Mouse (Mus musculus) lung, postnatal 0 days (tissue): Measurements from ENCODE around the gene Sgms1. TPM values are rescaled to one million over a fixed set of nuclear protein-coding genes. Genes with fewer than 3 reads are reported as not detected.
A peak's percentile ranks its signal among the peaks of the same experiment; 100 is the strongest.

ENCODE experiments used
- ATAC-seq: fragments of 200-750 bp; cut with Nextera tagmentation; 2 replicates; pipeline ENCODE4 v1.8.0; 2017; ENCODE audit warnings: moderate library complexity
- DNase-seq: peaks from one replicate; pipeline ENCODE4 v3.0.0-alpha.2; 2016; ENCODE audit warnings: low spot score
- H3K27ac ChIP-seq: fragments of 300-500 bp; sonication (generic); 2 replicates; pipeline ENCODE4 v1.5.1; 2014; ENCODE audit warnings: antibody characterized with exemption, mild to moderate bottlenecking, low read length, mixed read lengths
- H3K27me3 ChIP-seq: fragments of 300-500 bp; sonication (generic); replicated peaks from 2 replicates; pipeline ENCODE4 v1.6.1; 2014; ENCODE audit warnings: low read length, mixed read lengths; ENCODE audit not compliant: insufficient read depth
- H3K36me3 ChIP-seq: fragments of 300-500 bp; sonication (generic); 2 replicates; pipeline ENCODE4 v1.6.1; 2014; ENCODE audit warnings: low read length, mixed read lengths; ENCODE audit not compliant: insufficient read depth
- H3K4me1 ChIP-seq: fragments of 300-500 bp; sonication (generic); 2 replicates; pipeline ENCODE4 v1.6.1; 2014; ENCODE audit warnings: antibody characterized with exemption, low read depth, low read length, mixed read lengths; ENCODE audit not compliant: insufficient read depth
- H3K4me2 ChIP-seq: fragments of 300-500 bp; sonication (generic); replicated peaks from 2 replicates; pipeline ENCODE4 v1.6.1; 2014; ENCODE audit warnings: low read depth, mild to moderate bottlenecking, low read length, moderate library complexity, mixed read lengths
- H3K4me3 ChIP-seq: fragments of 300-500 bp; sonication (generic); 2 replicates; pipeline ENCODE4 v1.5.1; 2014; ENCODE audit warnings: low read depth, low read length
- H3K9ac ChIP-seq: fragments of 300-500 bp; sonication (generic); replicated peaks from 2 replicates; pipeline ENCODE4 v1.6.1; 2014; ENCODE audit warnings: low read depth, mild to moderate bottlenecking
- H3K9me3 ChIP-seq: fragments of 300-500 bp; sonication (generic); 2 replicates; pipeline ENCODE4 v1.6.1; 2016; ENCODE audit warnings: low read length, mixed read lengths
- CTCF ChIP-seq: IDR thresholded peaks from 2 replicates; pipeline ENCODE4 v1.5.1; 2016; ENCODE audit warnings: antibody characterized with exemption, mild to moderate bottlenecking
- EP300 ChIP-seq: IDR thresholded peaks from 2 replicates; pipeline ENCODE4 v1.6.1; 2016; ENCODE audit warnings: antibody characterized with exemption, mild to moderate bottlenecking, control low read depth
- WGBS: fragments of 180-500 bp; shearing (Covaris S2); extraction: QIAGEN DNeasy Blood & Tissue Kit; methylation state at CpG from one replicate; pipeline ENCODE4 v1.1.7; 2014; 5-methylcytosine and 5-hydroxymethylcytosine counted together
- polyA plus RNA-seq: library from polyadenylated mRNA; unstranded; fragments of >200 nt; fragmentation: Nextera tagmentation; extraction: Ambion mirVana; gene quantifications from 2 replicates; pipeline ENCODE4 v1.2.1, GENCODE M21; 2015

Gene Sgms1
- polyA plus RNA-seq, 1 experiment from 2014 or later, result 59.3 TPM

- TF ChIP-seq EP300 (no peak), CTCF (no peak)
- ATAC-seq (no peak), DNase-seq (no peak)
- no peak overlapping the region for H3K9ac ChIP-seq
- H3K4me1 ChIP-seq, result peaks cover 29% of the 10 kb centered on the region; the same call in 1 of the 2 replicates
- no peaks in the 10 kb centered on the region for H3K36me3 ChIP-seq
- no peaks in the 10 kb centered on the region for H3K27me3 ChIP-seq
- no peaks in the 10 kb centered on the region for H3K9me3 ChIP-seq
- WGBS, result 40% methylated on average over 4 of the region's 4 CpGs
- no peak overlapping the region for H3K4me3 ChIP-seq
- no peak overlapping the region for H3K27ac ChIP-seq
- no peak overlapping the region for H3K4me2 ChIP-seq
These were observed 44.8 kb downstream of the Sgms1 start for GRCm38 (mm10) chr19:32344738-32345121.

DNA sequence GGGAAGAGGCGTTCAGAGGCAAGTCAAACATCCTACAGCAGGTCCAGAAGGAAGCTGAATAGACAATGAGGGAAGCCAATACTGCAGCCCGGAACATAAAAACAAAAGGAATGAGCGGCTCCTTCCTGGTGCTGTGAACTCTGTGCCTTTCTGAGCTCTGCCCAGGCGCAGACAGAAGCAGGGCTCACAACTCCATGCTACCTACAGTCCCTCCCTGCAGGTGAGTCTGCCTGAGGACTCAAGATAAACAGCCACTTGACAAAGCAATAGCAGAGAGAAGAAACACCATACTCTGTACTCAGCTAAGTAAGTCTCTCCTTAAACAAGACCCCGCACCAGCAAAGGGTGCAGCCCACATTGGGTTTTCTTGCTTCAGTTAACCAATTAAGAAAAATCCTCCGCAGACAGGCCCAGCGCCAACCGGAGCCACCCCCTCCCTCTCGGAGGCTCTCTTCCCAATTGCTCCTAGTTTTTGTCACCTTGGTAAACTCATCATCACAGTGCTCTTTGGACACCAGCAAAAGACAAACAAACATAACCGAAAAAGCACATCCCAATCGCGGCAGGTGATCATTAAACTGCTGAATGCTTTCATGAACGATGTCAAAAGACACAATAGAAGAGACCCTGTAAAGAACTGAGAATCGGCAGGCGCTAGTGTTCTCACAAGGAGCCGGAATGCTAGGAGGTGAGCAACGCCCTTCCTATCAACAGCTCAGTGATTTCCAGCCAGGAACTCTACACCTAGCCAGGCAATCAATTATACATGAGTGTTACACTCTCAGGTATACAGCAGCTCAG is 45.4 kb downstream of the Sgms1 start:
- Histone ChIP-seq H3K27ac (no peak overlapping the region), H3K9me3 (no peaks in the 10 kb centered on the region), H3K27me3 (no peaks in the 10 kb centered on the region), H3K9ac (no peak overlapping the region), H3K4me2 (no peak overlapping the region; the same call in 1 of the 2 replicates), H3K4me3 (no peak overlapping the region), H3K36me3 (no peaks in the 10 kb centered on the region), H3K4me1 (peaks cover 28% of the 10 kb centered on the region; the same call in 1 of the 2 replicates)
- no peak for ATAC-seq
- TF ChIP-seq CTCF, result no peak
- 29% methylated on average over 17 of the region's 17 CpGs for WGBS
- DNase-seq, result no peak

- Histone ChIP-seq H3K4me2 (no peak overlapping the region), H3K4me3 (no peak overlapping the region), H3K27me3 (no peaks in the 10 kb centered on the region), H3K9me3 (no peaks in the 10 kb centered on the region), H3K27ac (no peak overlapping the region), H3K36me3 (no peaks in the 10 kb centered on the region), H3K9ac (no peak overlapping the region), H3K4me1 (peaks cover 24% of the 10 kb centered on the region; the same call in 1 of the 2 replicates)
- no peak for TF ChIP-seq EP300
- no peak for TF ChIP-seq CTCF
- no peak for ATAC-seq
- DNase-seq, result no peak
- 79% methylated on average over 5 of the region's 5 CpGs for WGBS
These were observed 47.1 kb downstream of the Sgms1 start for GRCm38 (mm10) chr19:32342436-32342835.

DNA sequence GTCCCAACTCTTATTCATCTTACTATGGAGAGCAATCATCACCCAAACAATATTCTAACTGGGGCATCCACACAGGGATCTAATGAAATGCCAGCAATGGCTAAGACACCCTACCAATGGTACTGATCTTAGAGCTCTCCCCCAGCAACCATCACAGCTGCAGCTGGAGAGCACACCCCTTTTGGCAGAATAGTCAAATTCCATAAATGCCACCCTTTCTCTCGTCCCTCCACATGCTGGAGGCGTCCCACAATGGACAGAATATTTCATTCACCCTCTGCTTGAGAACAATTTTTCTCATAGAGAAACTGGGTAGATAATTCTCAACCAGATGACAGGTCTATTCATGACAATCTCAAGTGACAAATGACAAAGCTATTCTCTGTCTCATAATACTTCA is 48.4 kb downstream of the Sgms1 start:
- no peak overlapping the region for H3K4me3 ChIP-seq
- ATAC-seq (no peak; the same call in 1 of the 2 replicates), DNase-seq (no peak)
- no peaks in the 10 kb centered on the region for H3K27me3 ChIP-seq
- H3K9me3 ChIP-seq, result no peaks in the 10 kb centered on the region
- H3K4me2 ChIP-seq, result no peak overlapping the region
- WGBS, result 22% methylated on average over 2 of the region's 2 CpGs
- no peaks in the 10 kb centered on the region for H3K36me3 ChIP-seq
- H3K27ac ChIP-seq, result no peak overlapping the region
- TF ChIP-seq CTCF (no peak), EP300 (no peak)
- peaks cover 17% of the 10 kb centered on the region; the same call in 1 of the 2 replicates for H3K4me1 ChIP-seq
- H3K9ac ChIP-seq, result no peak overlapping the region

- H3K4me1 ChIP-seq, result peaks cover 8% of the 10 kb centered on the region; the same call in 1 of the 2 replicates
- no peak for ATAC-seq
- DNase-seq, result no peak
- no peak overlapping the region for H3K9ac ChIP-seq
- H3K27ac ChIP-seq, result no peak overlapping the region
- WGBS, result 89% methylated on average over 5 of the region's 5 CpGs
- no peaks in the 10 kb centered on the region for H3K36me3 ChIP-seq
- TF ChIP-seq EP300, result no peak
- TF ChIP-seq CTCF, result no peak
- H3K9me3 ChIP-seq, result no peaks in the 10 kb centered on the region
- H3K4me2 ChIP-seq, result no peak overlapping the region
- H3K27me3 ChIP-seq, result 0 out of 2 replicates have a peak, but pooled peaks cover 4% of the 10 kb centered on the region
- H3K4me3 ChIP-seq, result no peak overlapping the region
These were observed 49.3 kb downstream of the Sgms1 start for GRCm38 (mm10) chr19:32340168-32340567.

- ATAC-seq (no peak), DNase-seq (no peak)
- Histone ChIP-seq H3K27ac (0 out of 2 replicates have a peak overlapping the region, but pooled peaks have one; percentile 3), H3K4me3 (no peak overlapping the region), H3K9me3 (no peaks in the 10 kb centered on the region), H3K9ac (no peak overlapping the region), H3K4me1 (no peaks in the 10 kb centered on the region), H3K4me2 (no peak overlapping the region), H3K27me3 (0 out of 2 replicates have a peak, but pooled peaks cover 4% of the 10 kb centered on the region), H3K36me3 (no peaks in the 10 kb centered on the region)
- 26% methylated on average over 6 of the region's 6 CpGs for WGBS
- no peak for TF ChIP-seq EP300
- TF ChIP-seq CTCF, result no peak
These were observed 51.8 kb downstream of the Sgms1 start for GRCm38 (mm10) chr19:32337708-32338107.
